Mouse (Mus musculus) embryonic facial prominence, embryonic 10.5 days (tissue): ENCODE results near the gene Cd164l2. TPM values are rescaled to one million over a fixed set of nuclear protein-coding genes. Genes with fewer than 3 reads are reported as not detected.

Experiments
- DNase-seq: peaks from one replicate; pipeline ENCODE4 v3.0.0-alpha.2; 2017; ENCODE audit warnings: low spot score
- H3K27ac ChIP-seq: fragments of 300-500 bp; sonication (generic); replicated peaks from 2 replicates; pipeline ENCODE4 v1.5.1; 2016; ENCODE audit warnings: mild to moderate bottlenecking
- H3K27me3 ChIP-seq: fragments of 300-500 bp; sonication (generic); replicated peaks from 2 replicates; pipeline ENCODE4 v1.6.1; 2016; ENCODE audit warnings: low read depth, mild to moderate bottlenecking; ENCODE audit not compliant: poor library complexity, severe bottlenecking
- H3K36me3 ChIP-seq: fragments of 300-500 bp; sonication (generic); replicated peaks from 2 replicates; pipeline ENCODE4 v1.6.1; 2016; ENCODE audit warnings: mild to moderate bottlenecking, moderate library complexity
- H3K4me1 ChIP-seq: fragments of 300-500 bp; sonication (generic); 2 replicates; pipeline ENCODE4 v1.6.1; 2016
- H3K4me3 ChIP-seq: fragments of 300-500 bp; sonication (generic); 2 replicates; pipeline ENCODE4 v1.5.1; 2016; ENCODE audit warnings: mild to moderate bottlenecking, moderate library complexity
- H3K9me3 ChIP-seq: fragments of 300-500 bp; sonication (generic); 2 replicates; pipeline ENCODE4 v1.6.1; 2016; ENCODE audit warnings: mild to moderate bottlenecking
- WGBS: fragments of 180-500 bp; shearing (Covaris S2); methylation state at CpG from one replicate; pipeline ENCODE4 v1.1.7; 2016; 5-methylcytosine and 5-hydroxymethylcytosine counted together
- microRNA-seq: library from miRNA; unstranded; fragments of <30 nt; microRNA quantifications from one replicate; pipeline ENCODE4, GENCODE M21; 2017
- polyA plus RNA-seq: library from polyadenylated mRNA; unstranded; fragments of >200 nt; fragmentation: Nextera tagmentation; extraction: Ambion mirVana; gene quantifications from 2 replicates; pipeline ENCODE4 v1.2.1, GENCODE M21; 2016

The Cd164l2 gene
- polyA plus RNA-seq, 1 experiment from 2014 or later, result 5.2 TPM

GRCm38 (mm10) chr4:133265759-133266158 is 53.8 kb downstream of the Cd164l2 start:
- no peaks in the 10 kb centered on the region for H3K27me3 ChIP-seq
- no peak overlapping the region for H3K27ac ChIP-seq
- 90% methylated on average over 4 of the region's 4 CpGs for WGBS
- peaks cover 6% of the 10 kb centered on the region; the same call in 1 of the 2 replicates for H3K9me3 ChIP-seq
- H3K4me1 ChIP-seq, result peaks cover 14% of the 10 kb centered on the region
- no peak for DNase-seq
- peaks cover 81% of the 10 kb centered on the region for H3K36me3 ChIP-seq
- H3K4me3 ChIP-seq, result no peak overlapping the region

- DNase-seq, result no peak
- peaks cover 6% of the 10 kb centered on the region; the same call in 1 of the 2 replicates for H3K9me3 ChIP-seq
- H3K4me3 ChIP-seq, result no peak overlapping the region
- H3K27ac ChIP-seq, result no peak overlapping the region
- peaks cover 14% of the 10 kb centered on the region for H3K4me1 ChIP-seq
- H3K36me3 ChIP-seq, result peaks cover 85% of the 10 kb centered on the region
- H3K27me3 ChIP-seq, result no peaks in the 10 kb centered on the region
- 90% methylated on average over 12 of the region's 12 CpGs for WGBS
These were observed 54.4 kb downstream of the Cd164l2 start for GRCm38 (mm10) chr4:133266248-133266880.

- 95% methylated on average over 3 of the region's 3 CpGs for WGBS
- Histone ChIP-seq H3K36me3 (peaks cover 82% of the 10 kb centered on the region), H3K4me3 (no peak overlapping the region), H3K4me1 (no peaks in the 10 kb centered on the region), H3K27me3 (no peaks in the 10 kb centered on the region), H3K9me3 (peaks cover 4% of the 10 kb centered on the region; the same call in 1 of the 2 replicates), H3K27ac (no peak overlapping the region)
- no peak for DNase-seq
These were observed 57.0 kb downstream of the Cd164l2 start for GRCm38 (mm10) chr4:133268931-133269330.

GRCm38 (mm10) chr4:133269596-133269995 is 57.7 kb downstream of the Cd164l2 start:
- 93% methylated on average over 3 of the region's 3 CpGs for WGBS
- Histone ChIP-seq H3K27me3 (no peaks in the 10 kb centered on the region), H3K4me3 (no peak overlapping the region), H3K9me3 (peaks cover 1% of the 10 kb centered on the region; the same call in 1 of the 2 replicates), H3K4me1 (no peaks in the 10 kb centered on the region), H3K27ac (no peak overlapping the region), H3K36me3 (peaks cover 82% of the 10 kb centered on the region)
- no peak for DNase-seq

- 92% methylated on average over 9 of the region's 9 CpGs for WGBS
These were observed 59.0 kb downstream of the Cd164l2 start for GRCm38 (mm10) chr4:133270929-133271328.

More at GRCm38 (mm10) chr4:133270929-133271328, 59.0 kb downstream of the Cd164l2 start:
- no peaks in the 10 kb centered on the region for H3K27me3 ChIP-seq
- no peak overlapping the region for H3K4me3 ChIP-seq
- peaks cover 5% of the 10 kb centered on the region for H3K4me1 ChIP-seq
- peaks cover 82% of the 10 kb centered on the region for H3K36me3 ChIP-seq
- H3K9me3 ChIP-seq, result no peaks in the 10 kb centered on the region
- no peak overlapping the region for H3K27ac ChIP-seq
- no peak for DNase-seq

Small RNAs within 50 kb of the gene (microRNA-seq; reads per million reads assigned to microRNA genes)
- gene Mir7017, result not detected

Other genes with a start within 250 kb of the Cd164l2 start
- gene Fgr, start 238.0 kb upstream of the Cd164l2 start, polyA plus RNA-seq, result 0.16 and 0.21 TPM in 2 replicates
- 11.5 and 11.6 TPM in 2 replicates for gene Ahdc1, start 200.9 kb upstream of the Cd164l2 start, polyA plus RNA-seq
- gene Wasf2, start 81.6 kb upstream of the Cd164l2 start, polyA plus RNA-seq, result 66.7 and 73.0 TPM in 2 replicates
- gene Gpr3, start 405 bp downstream of the Cd164l2 start, polyA plus RNA-seq, result 0.11 and 0.57 TPM in 2 replicates
- 1.7 and 1.8 TPM in 2 replicates for gene Map3k6, start 28.7 kb downstream of the Cd164l2 start, polyA plus RNA-seq
- gene Sytl1, start 51.0 kb downstream of the Cd164l2 start, polyA plus RNA-seq, result 1.3 and 1.6 TPM in 2 replicates
- gene Tmem222, start 65.7 kb downstream of the Cd164l2 start, polyA plus RNA-seq, result 81.4 and 86.7 TPM in 2 replicates
- 17.2 and 17.7 TPM in 2 replicates for gene Wdtc1, start 141.3 kb downstream of the Cd164l2 start, polyA plus RNA-seq
- 8.6 and 9.0 TPM in 2 replicates for gene Slc9a1, start 157.6 kb downstream of the Cd164l2 start, polyA plus RNA-seq